In the genomic region with DNA sequence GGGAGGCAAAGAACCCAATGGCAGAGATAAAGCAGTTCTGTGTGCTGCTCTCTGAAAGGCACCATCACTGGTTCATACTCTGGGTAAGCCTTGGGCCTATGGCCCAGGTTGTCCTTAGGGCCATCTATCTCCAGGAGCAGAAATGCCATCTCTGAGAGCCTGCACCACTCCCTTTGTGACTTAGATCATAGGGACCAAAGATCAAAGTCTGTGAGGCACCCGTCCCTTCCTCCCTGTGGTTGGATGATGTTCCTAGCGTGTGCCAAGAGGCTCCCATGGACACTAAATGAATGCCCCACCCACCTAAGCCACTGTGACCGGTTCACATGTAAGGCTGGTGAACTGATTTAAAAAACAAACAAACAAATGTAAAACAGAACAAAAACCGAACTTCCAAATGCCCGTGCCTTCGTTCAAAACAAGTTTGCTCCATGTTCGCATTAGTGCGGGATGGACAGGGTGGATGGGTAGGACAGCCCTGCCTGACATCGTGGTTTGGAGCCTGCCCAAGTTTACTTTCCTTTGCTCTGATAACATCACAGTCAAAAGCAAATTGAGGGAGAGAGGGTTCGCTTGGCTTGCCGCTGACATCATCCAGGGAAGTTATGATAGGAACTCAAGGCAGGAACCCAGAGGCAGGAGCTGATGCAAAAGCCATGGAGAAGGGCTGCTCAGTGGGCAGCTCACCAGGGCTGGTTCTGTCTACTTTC, we compare ENCODE assay signal across 28 mouse cellular contexts.
A peak's percentile ranks its signal among the peaks of the same experiment; 100 is the strongest.
DNase-seq lines count a peak whose midpoint lies in the region; ATAC-seq and TF ChIP-seq lines count a peak whose summit lies in the region.
"Had no signal": no experiment of that assay in that cellular context is flagged by ENCODE, and none has a peak within 500 bp of the region (broad histone marks: within the 10 kb centered on the region; RNA-seq: fewer than 3 reads in every experiment).

No protein-coding gene starts in this region.

- H3K4me2 ChIP-seq in liver, postnatal 0 days (ENCODE audit: low read depth, low read length), result no peak overlapping the region
- H3K4me2 ChIP-seq in forebrain, embryonic 12.5 days, result no peak overlapping the region
- no peak overlapping the region for H3K4me2 ChIP-seq in midbrain, embryonic 13.5 days (replicated peaks)
- H3K4me2 ChIP-seq: embryonic facial prominence, embryonic 13.5 days; liver, embryonic 15.5 days; stomach, embryonic 15.5 days had no signal

- TF ChIP-seq POLR2A in liver, adult 2 months (IDR thresholded peaks at IDR 0.05; ENCODE audit: extremely low read depth, insufficient read depth, low read length), result no peak

- TF ChIP-seq EP300 in liver, postnatal 0 days (IDR thresholded peaks at IDR 0.05; ENCODE audit: low read depth), result no peak

- DNase-seq in liver, adult 2 months (ENCODE audit: extremely low read depth, low read depth, low spot score), result peak; percentile 8
- DNase-seq in liver, postnatal 0 days, result no peak
- peak; percentile 18 to 65 for DNase-seq in lung, adult 18-20 months
- peak; percentile 49 for DNase-seq in lung, postnatal 25 days (ENCODE audit: low spot score)
- no peak for DNase-seq in kidney, adult 8-10 months
- DNase-seq: adrenal gland, postnatal 14 days; cerebellum, adult 11 months; cerebellum, adult 9-11 months; embryo, embryonic 11 days; forebrain, postnatal 0 days; gastrocnemius, postnatal 14 days; heart, postnatal 14 days; kidney, postnatal 36 days; liver; midbrain, embryonic 14.5 days; retina, postnatal 1 day; right cerebral cortex, postnatal 14 days had no signal

- no peak overlapping the region for H3K27ac ChIP-seq in liver, adult 2 months (replicated peaks; ENCODE audit: insufficient read depth, low read depth, low read length)
- no peak overlapping the region for H3K27ac ChIP-seq in liver, postnatal 0 days (ENCODE audit: low read depth)
- no peak overlapping the region for H3K27ac ChIP-seq in forebrain, embryonic 12.5 days
- no peak overlapping the region for H3K27ac ChIP-seq in midbrain, embryonic 13.5 days
- H3K27ac ChIP-seq: embryonic facial prominence, embryonic 13.5 days; hindbrain, embryonic 10.5 days; liver, embryonic 15.5 days; macrophage; stomach, embryonic 15.5 days had no signal

- no peaks in the 10 kb centered on the region for H3K36me3 ChIP-seq in liver, adult 2 months (ENCODE audit: control insufficient read depth, insufficient read depth, low read length)
- no peaks in the 10 kb centered on the region for H3K36me3 ChIP-seq in liver, postnatal 0 days (replicated peaks; ENCODE audit: insufficient read depth, low read length)
- H3K36me3 ChIP-seq in forebrain, embryonic 12.5 days (replicated peaks), result no peaks in the 10 kb centered on the region
- H3K36me3 ChIP-seq in midbrain, embryonic 13.5 days, result no peaks in the 10 kb centered on the region
- H3K36me3 ChIP-seq: embryonic facial prominence, embryonic 13.5 days; G1E; hindbrain, embryonic 10.5 days; liver, embryonic 15.5 days; stomach, embryonic 15.5 days had no signal

- no peaks in the 10 kb centered on the region for H3K79me2 ChIP-seq in liver, adult 2 months (ENCODE audit: control insufficient read depth, insufficient read depth, low read length)

- H3K9me3 ChIP-seq in liver, postnatal 0 days (ENCODE audit: low read length), result no peaks in the 10 kb centered on the region; the same call in 1 of the 2 replicates
- no peaks in the 10 kb centered on the region for H3K9me3 ChIP-seq in forebrain, embryonic 12.5 days
- H3K9me3 ChIP-seq in midbrain, embryonic 13.5 days, result no peaks in the 10 kb centered on the region
- H3K9me3 ChIP-seq: embryonic facial prominence, embryonic 13.5 days; hindbrain, embryonic 10.5 days; liver, embryonic 15.5 days; stomach, embryonic 15.5 days had no signal

- no peak overlapping the region for H3K4me3 ChIP-seq in liver, adult 2 months (ENCODE audit: insufficient read depth, low read depth, low read length)
- no peak overlapping the region for H3K4me3 ChIP-seq in liver, postnatal 0 days (ENCODE audit: low read depth, low read length)
- H3K4me3 ChIP-seq in forebrain, embryonic 12.5 days (replicated peaks), result no peak overlapping the region
- no peak overlapping the region for H3K4me3 ChIP-seq in midbrain, embryonic 13.5 days (replicated peaks)
- H3K4me3 ChIP-seq: embryonic facial prominence, embryonic 13.5 days; erythroblast, embryonic 14.5 days; hindbrain, embryonic 10.5 days; liver, embryonic 15.5 days; stomach, embryonic 15.5 days had no signal

- WGBS in liver, adult 2 months, result 36% methylated on average over 11 of the region's 11 CpGs
- WGBS in liver, postnatal 0 days (ENCODE audit: insufficient replicate concordance), result 57% methylated on average over 11 of the region's 11 CpGs
- WGBS in forebrain, embryonic 12.5 days, result 88% methylated on average over 11 of the region's 11 CpGs
- WGBS in midbrain, embryonic 13.5 days, result 87% methylated on average over 11 of the region's 11 CpGs

- H3K9ac ChIP-seq in liver, adult 2 months (ENCODE audit: low read depth, low read length), result no peak overlapping the region
- H3K9ac ChIP-seq in liver, postnatal 0 days (replicated peaks), result no peak overlapping the region
- H3K9ac ChIP-seq in forebrain, embryonic 12.5 days, result no peak overlapping the region
- H3K9ac ChIP-seq in midbrain, embryonic 13.5 days (replicated peaks), result no peak overlapping the region
- H3K9ac ChIP-seq: embryonic facial prominence, embryonic 13.5 days; forebrain, postnatal 0 days; liver, embryonic 15.5 days; stomach, embryonic 15.5 days had no signal

- no peak for ATAC-seq in liver, postnatal 0 days
- ATAC-seq in forebrain, embryonic 12.5 days (ENCODE audit: low FRiP score), result no peak
- no peak for ATAC-seq in midbrain, embryonic 13.5 days
- ATAC-seq: forebrain, postnatal 0 days; hindbrain, embryonic 16.5 days; Patski had no signal

- TF ChIP-seq CTCF in liver, adult 2 months (IDR thresholded peaks at IDR 0.05; ENCODE audit: low read depth, low read length), result no peak
- no peak for TF ChIP-seq CTCF in liver, postnatal 0 days (IDR thresholded peaks at IDR 0.05; ENCODE audit: low read depth)

- no peaks in the 10 kb centered on the region for H3K4me1 ChIP-seq in liver, adult 2 months (ENCODE audit: control insufficient read depth, insufficient read depth, low read length)
- H3K4me1 ChIP-seq in liver, postnatal 0 days (ENCODE audit: insufficient read depth), result no peaks in the 10 kb centered on the region
- H3K4me1 ChIP-seq in forebrain, embryonic 12.5 days, result peaks cover 5% of the 10 kb centered on the region
- H3K4me1 ChIP-seq in midbrain, embryonic 13.5 days (replicated peaks), result peaks cover 6% of the 10 kb centered on the region; the same call in 1 of the 2 replicates
- H3K4me1 ChIP-seq: liver, embryonic 15.5 days; stomach, embryonic 15.5 days had no signal

- H3K27me3 ChIP-seq in liver, adult 2 months (ENCODE audit: control insufficient read depth, insufficient read depth, low read length), result no peaks in the 10 kb centered on the region
- no peaks in the 10 kb centered on the region for H3K27me3 ChIP-seq in liver, postnatal 0 days (ENCODE audit: insufficient read depth, low read length)
- H3K27me3 ChIP-seq in forebrain, embryonic 12.5 days, result 0 out of 2 replicates have a peak, but pooled peaks cover 7% of the 10 kb centered on the region
- no peaks in the 10 kb centered on the region for H3K27me3 ChIP-seq in midbrain, embryonic 13.5 days
- H3K27me3 ChIP-seq: liver, embryonic 15.5 days; stomach, embryonic 15.5 days had no signal

Comparison
In these comparisons a context has a peak if more than half of its experiments do, and no peak if none do; other contexts are left out.
1. DNase-seq: peak in liver, adult 2 months (single experiment), lung, adult 18-20 months (2 of 2) and lung, postnatal 25 days (single experiment); none in liver, postnatal 0 days (single experiment) and kidney, adult 8-10 months (0 of 2).